Mouse (Mus musculus) CD4-positive, CD25-positive, alpha-beta regulatory T cell, adult 2 months (primary cell): ENCODE data around the gene Gm4707.
"Not testable (repeated sequence)": the region's sequence is repeated elsewhere in the genome, so short reads cannot be mapped to it uniquely, and the experiment has no call there.

Experiments used
- DNase-seq: peaks from one replicate; pipeline ENCODE4 v3.0.0-alpha.2; 2012; ENCODE audit warnings: low read depth, low spot score

Gm4707 gene

DNA sequence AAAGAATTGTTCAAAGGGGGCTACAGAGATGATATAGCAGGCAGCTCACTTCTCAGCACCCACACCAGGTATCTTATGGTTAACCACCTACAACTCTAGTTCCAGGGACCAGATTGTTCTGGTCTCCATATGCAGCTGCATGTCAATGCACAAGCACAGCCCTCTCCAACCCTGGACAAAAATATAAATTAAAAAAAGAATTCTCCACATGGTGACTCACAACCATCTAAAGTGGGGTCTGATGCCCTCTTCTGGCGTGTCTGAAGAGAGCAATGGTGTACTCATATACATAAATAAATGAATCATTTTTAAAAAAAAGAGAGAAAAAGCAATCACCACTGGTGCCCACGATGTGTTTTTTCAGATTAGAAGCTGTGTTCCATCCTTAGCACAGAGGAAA, 15.0 kb downstream of the Gm4707 start:
- DNase-seq, result peak; percentile 17

DNA sequence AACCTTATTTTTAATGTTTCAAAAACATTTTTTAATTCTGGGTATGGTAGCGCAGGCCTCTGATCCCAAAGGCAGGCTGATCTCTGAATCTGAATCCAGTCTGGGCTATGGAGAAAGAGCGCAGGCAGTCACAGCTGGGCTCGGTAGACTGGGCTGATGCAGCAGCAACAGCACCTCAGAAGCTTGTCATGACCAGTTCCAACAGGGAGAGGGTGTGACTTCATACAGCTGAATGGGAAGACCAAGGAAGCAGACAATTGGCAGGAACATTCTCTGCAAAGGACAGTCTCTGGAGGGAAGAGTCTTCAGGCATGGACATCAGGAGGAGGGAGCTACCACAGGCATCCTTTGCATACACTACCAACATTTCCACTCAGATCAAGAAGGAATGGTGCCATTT, 15.6 kb downstream of the Gm4707 start:
- DNase-seq, result no peak

DNA sequence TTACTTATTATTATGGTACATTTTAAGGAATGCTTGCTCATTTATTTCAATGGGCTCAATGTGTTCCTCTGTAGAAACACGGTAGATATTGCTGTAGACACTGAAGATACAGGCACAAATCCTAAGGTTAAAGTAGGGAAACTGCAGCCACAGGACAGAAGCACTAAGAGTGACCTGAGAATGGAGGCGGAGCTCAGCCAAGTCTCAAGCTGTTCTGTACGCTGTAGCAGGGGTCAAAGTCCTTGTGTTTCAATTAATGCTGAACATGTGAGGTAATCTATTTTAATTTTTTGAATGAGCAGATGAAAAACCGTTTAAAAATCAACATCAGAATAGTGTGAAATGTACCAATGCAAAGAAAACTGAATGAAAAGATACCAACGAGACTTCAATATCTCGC, 16.4 kb downstream of the Gm4707 start:
- no peak for DNase-seq

DNA sequence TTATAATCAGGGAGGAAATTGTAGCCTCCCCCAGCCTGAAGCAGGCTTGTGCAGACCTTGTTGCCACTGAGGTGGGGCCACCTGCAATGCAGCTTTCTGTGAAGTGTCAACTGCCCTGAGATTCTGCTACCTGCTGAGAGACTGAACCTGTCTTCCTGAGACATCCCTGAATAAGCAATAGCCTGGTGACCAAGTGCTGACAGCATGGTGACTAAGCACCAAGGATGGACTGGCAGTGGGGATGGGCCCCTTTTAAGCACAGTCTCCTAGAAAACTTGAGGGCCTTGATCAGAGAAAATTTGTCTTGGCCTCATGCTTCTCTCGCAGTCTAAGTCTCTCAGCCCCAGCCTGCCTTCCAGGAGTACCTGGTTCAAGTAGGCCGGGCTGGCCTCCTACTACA, 37.2 kb downstream of the Gm4707 start:
- DNase-seq, result not testable (repeated sequence)

DNA sequence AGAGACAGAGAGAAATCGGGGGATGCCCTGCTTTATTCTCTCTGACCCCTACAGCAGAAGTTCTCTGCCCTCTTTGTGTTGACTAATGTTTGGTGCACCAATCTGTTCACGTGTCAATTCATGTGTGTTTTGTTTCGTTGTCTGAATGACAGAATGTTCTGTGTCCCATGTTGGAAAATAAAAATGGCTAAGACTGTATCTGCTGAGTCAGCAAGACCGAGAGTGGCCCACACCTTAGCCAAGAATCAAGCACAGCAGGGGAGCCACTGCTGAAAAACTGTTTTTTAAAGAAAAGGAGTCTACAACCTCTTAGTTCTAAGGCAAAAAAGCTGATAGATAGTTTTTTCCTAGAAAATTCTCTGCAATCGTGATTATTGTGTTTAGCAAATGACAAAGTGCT, 40.3 kb downstream of the Gm4707 start:
- DNase-seq, result not testable (repeated sequence)

DNA sequence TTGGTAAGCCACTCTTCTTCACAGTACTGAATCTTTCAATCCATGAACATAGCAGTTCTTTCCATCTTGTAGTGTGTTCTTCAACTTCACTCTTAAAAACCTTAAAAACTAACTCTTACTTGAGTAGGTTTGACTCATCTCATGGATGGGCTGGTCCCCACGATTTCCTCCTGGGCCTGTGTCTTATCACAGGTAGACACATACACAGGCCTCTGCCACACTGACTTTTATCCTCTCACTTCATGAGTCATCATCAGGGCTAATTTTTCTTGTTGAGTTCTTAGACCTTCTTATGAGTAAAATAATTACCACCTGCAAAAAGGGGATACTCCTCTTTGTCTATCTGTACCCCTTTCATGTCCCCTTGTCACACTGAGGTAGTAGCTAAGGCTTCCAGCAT, 42.7 kb downstream of the Gm4707 start:
- no peak for DNase-seq
